Mouse (Mus musculus) spleen, adult 2 months (tissue): ENCODE measurements around the gene Dcbld2.

Experiments
- CTCF ChIP-seq: fragments of 200-500 bp; IDR thresholded peaks from 2 replicates; pipeline ENCODE4 v1.5.1; 2011; ENCODE audit warnings: mild to moderate bottlenecking, inconsistent platforms; ENCODE audit not compliant: insufficient read depth, insufficient read length, insufficient replicate concordance; ENCODE audit errors: extremely low read depth
- POLR2A ChIP-seq: fragments of 200-500 bp; IDR thresholded peaks from 2 replicates; pipeline ENCODE4 v1.6.1; 2011; ENCODE audit warnings: low read depth, low read length, inconsistent platforms

- TF ChIP-seq POLR2A (no peak), CTCF (no peak)
Observed at GRCm38 (mm10) chr16:58512181-58512761, 104.0 kb downstream of the Dcbld2 start.
